Mouse (Mus musculus) lung, adult 18-20 months (tissue): ENCODE results near the gene Hoxb13.

ENCODE experiments used
- DNase-seq, 2 experiments: peaks; one replicate each; pipeline ENCODE4 v3.0.0; 2022; ENCODE audit warnings: mixed read lengths in 2 of 2

Hoxb13 gene

GRCm38 (mm10) chr11:96191132-96191531 lies 3.0 kb upstream of the Hoxb13 start:
- DNase-seq = no peak

- DNase-seq = no peak
Measured at GRCm38 (mm10) chr11:96194401-96194710, 240 bp downstream of the Hoxb13 start.

GRCm38 (mm10) chr11:96194961-96195640 lies 985 bp downstream of the Hoxb13 start:
- no peak for DNase-seq

GRCm38 (mm10) chr11:96195769-96196280 lies 1.7 kb downstream of the Hoxb13 start:
- DNase-seq = no peak

DNA sequence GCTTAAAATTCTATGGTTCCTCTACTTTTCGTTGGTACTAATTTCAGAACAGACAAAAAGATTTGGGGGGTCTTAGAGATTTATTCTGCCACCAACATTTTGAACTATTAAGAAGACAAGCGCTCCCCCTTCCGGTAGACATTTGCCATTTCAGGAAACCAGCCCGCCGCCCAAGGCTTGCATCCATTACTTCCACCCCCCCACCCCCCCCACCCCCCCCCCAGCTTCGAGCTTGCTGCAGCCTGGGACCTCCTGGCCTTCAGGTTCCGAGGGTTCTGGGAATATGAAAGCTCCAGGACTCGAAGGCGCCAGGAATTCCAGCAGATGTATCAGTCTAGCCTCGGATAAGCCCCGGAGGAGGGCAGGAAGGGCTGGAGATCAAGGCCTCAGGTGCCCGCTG lies 4.5 kb downstream of the Hoxb13 start:
- peak in 1 of 2 experiments; percentile 21 for DNase-seq

DNA sequence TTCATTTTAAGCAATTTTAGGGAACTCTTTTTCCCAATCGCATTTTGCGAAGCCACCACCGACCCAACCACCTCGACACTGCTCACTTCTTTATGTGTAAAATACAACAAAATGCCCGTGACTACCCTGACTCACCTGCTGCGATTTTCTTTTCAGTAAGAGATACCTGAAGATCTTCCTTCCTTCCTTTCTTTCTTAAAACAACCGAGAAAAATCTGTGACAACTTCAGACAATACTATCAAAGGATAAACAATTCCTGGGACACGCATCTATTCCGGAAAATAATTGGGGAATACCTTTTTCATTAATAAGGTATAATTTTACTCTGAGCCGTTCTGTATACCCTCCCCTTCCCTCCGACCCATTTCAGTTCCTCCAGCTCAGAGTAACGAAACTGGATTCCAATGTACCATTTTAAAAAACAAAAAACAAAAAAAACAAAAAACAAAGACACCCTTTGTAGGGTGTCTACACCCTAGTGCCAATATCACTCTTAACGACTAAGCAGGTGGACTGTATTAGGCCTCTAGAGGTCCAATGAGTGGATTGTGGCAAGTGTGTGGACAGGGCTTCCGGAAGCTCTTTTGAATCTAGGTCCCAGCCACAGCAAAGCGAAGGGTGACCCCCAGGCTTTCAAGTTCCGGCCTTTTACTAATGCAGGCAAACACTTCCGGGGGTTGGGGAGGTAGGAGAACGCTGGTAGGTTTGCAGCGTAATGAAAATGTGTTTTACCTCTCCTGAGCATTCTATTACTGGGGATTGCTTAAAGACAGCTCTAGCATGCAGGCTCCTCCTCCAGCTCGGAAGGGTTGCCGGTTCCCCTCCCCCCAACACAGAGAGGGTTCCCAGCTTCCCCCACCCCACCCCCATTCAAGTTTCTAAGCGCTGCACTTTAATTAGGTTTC lies 5.3 kb downstream of the Hoxb13 start:
- no peak for DNase-seq

DNA sequence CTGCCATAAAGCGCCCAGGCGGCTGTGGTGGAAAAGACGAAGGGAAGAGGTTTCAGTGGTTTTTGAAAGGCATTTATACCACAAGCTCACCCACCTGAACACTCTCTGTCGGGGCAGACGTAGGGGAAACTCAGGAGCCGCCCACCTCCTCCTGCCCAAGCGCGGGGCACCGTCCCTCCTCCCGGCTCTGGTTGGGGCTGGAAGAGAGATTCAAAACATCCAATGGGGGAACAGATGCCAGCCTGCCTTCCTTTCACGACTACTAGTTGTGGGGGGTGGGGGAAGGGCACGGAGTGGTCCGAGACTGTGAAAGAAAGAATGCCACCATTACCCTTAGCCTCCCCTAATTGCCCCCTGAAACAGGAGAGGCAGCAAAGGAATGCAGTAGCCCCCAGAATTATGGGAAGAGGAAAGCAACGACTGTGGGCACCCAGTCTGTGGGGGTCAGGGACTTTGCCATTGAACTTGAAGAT lies 6.1 kb downstream of the Hoxb13 start:
- no peak for DNase-seq

DNA sequence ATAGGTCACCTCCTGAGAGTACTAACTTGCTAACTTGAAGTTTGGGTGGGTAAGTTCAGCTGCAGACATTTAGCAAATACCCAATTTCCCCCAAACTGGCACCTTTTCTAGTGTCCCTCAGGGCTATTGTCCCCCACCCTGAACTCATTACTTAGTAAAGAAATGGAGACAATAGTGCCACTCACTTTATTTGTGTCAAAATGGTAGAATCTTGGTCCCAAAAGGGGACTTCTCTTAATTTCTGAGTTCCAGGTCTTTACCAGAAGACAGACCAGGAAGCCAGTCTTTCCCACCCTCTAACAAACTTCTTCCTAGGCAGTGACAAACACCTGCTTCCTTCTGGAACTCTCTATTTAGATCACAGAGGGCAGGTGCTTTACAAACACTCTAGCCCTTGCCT lies 7.6 kb downstream of the Hoxb13 start:
- DNase-seq = no peak

DNA sequence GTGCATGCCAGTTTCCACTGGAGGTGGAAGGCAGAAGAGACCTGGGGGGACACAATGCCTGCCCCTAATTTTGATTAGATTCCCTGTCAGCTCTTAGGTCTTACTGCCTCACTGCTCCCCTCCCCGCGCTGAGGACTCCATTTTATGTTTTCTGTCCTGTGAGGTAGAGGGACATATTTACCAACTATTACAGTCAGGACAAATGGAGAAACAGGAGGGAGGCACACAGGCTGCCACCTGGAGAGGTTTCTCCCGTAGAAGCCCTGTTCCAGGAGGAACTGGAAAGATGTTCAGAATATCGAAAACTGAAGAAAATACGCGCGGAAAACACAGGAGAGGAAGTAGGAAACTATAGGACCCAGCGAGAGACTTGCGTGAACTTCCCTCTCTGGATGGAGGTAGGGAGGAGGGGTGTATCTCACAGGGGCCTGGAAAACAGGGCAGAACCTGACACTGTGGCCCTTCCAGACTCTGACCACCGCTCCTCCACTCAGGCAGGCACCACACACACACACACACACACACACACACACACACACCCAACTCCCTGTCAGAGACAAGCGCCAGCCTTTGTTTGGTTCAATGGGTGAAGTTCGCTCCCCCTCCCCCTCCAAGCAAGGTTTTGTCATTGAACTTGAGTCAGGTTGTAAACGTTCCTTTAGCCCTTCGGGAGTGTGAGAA lies 8.4 kb downstream of the Hoxb13 start:
- DNase-seq = no peak

GRCm38 (mm10) chr11:96203182-96203788 lies 9.2 kb downstream of the Hoxb13 start:
- no peak for DNase-seq

DNA sequence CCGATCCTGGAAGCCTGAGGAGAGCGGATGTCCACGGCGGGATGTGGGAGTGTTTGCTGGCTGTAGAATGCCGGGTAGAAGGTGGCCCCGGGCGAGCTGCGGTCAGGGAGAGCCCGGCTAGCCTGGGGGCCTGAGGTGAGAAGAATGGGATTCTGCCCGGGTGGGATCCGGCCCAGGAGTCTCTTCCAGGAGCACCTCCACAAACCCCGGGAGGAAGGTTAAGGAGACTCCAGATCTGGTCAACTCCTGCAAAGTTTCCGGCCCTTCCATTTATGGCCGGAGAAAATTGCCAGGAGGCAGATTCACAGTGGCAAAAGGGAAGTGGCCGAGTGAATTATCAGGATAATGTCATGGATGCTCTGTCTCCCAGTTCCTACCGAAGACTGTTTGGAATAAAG lies 9.7 kb downstream of the Hoxb13 start:
- no peak for DNase-seq

- DNase-seq = no peak
Measured at GRCm38 (mm10) chr11:96204351-96204750, 10.2 kb downstream of the Hoxb13 start.

DNA sequence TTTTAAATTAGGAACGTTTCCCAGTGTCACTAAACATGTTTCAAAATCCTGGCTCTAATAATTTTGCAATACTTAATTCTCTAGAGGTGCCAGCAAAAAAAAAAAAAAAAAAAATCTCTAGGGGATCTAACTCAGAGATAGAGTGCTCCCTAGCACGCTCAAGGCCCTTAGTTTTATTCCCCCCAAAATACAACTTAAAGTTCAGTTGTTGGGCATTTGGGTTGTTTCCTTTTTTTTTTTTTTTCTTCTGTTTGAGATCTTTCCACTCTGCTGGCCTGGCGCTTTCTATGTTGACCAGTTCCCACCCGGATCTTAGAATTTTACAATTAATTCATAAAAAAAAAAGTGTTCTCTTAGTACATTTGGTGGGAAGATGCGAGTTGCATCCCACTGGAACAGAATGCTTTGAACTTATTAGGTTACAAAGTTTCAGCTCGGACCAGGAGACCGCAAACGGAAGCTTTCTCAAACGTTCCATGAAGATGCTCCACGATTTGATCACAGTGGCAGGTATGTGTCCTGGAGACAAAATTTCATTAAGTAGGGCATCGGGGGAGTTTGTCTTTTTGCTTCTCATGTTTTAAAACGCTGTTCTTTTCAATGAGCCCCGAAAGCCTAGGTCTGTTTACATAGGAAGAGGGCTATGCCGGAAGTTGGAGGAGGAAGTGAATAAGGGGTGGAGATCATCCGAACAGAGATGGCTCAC lies 11.5 kb downstream of the Hoxb13 start:
- DNase-seq = no peak

GRCm38 (mm10) chr11:96223813-96224212 lies 29.7 kb downstream of the Hoxb13 start:
- no peak for DNase-seq

- DNase-seq = no peak
Measured at GRCm38 (mm10) chr11:96227676-96228075, 33.6 kb downstream of the Hoxb13 start.

GRCm38 (mm10) chr11:96234906-96235305 lies 40.8 kb downstream of the Hoxb13 start:
- DNase-seq = peak in 1 of 2 experiments; percentile 16

DNA sequence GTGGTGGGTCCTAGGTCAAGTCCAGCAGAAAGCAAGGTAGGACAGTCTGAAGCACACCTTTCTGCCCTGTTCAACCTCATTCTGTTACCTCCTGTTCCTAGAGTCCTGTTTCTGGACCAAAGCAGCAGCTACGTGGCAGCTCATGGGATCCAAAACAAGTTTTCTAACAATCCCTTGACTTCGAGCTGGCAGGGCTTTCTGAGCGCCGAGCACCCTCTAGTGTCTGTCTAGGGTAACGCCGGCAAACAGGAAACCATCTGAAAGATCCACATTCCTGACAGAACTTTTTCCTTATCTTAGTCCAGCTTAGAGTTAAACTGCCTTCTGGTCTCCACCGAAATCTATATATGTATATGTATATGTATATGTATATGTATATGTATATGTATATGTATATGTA lies 46.1 kb downstream of the Hoxb13 start:
- DNase-seq = peak; percentile 12 to 20
